Mouse (Mus musculus) inflammation-experienced regulatory T-cells, adult 6 months (primary cell): ENCODE results near the gene Vmn1r81. TPM values are rescaled to one million over a fixed set of nuclear protein-coding genes. Genes with fewer than 3 reads are reported as not detected.

ENCODE experiments used
- ATAC-seq: one replicate; pipeline ENCODE4 v1.8.0; 2017
- polyA plus RNA-seq, 3 experiments: library from polyadenylated mRNA; unstranded; fragments of 100-300 nt; shearing (Covaris generic); gene quantifications; one replicate each; pipeline ENCODE4 v1.2.1; 2017

The Vmn1r81 gene
- under 1 TPM in 2 of 3 experiments, not detected in 1; 0.04 to 0.07 TPM for polyA plus RNA-seq

GRCm38 (mm10) chr7:12268169-12268568 lies at the start of gene Vmn1r81:
Vmn1r81 (minus strand) TSS chr7:12268269.
- ATAC-seq = no peak

DNA sequence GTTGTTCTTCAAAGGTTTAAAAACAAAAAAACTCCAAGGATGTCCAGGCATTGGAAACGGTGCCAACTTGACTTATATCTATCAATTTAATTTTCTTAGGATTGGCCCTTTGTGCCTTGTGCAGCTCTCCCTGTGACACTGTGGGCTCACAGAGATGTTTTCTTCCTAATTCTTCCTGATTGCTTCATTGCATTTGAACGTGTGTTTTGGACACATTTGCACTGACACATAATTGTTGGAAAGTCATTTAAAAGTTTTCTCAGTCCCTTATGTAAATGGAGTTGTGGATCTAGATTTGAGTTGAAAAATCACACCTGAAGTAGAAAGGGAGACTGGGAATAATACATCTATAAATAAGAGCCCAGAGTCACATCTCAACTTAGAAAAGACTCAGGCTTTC lies 32.1 kb upstream of the Vmn1r81 start, which contains the start of gene Vmn1r82:
Gene Vmn1r82 (plus strand): TSS at position 301 of the 400 bp plus-strand sequence.
- no peak for ATAC-seq

DNA sequence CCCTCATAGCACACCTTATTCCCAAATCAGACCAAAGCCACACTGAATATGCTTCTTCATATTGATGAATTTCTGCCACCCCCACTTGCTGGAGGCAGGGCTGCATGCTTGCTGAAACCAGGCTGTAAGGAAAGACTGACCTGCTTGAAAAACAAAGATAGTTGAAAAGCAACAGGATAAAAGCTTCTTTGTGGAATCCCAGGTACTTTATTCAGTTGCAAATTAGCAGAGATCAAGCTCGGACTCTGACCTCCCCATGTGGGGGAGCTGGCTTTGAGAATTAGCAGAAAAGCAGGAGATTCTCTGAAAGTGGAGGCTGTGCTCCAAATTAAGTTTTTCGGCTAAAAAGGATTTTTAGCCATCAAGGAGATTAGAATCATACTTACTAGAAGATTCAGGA lies 63.9 kb downstream of the Vmn1r81 start:
- ATAC-seq = no peak

Other genes starting within 250 kb of the Vmn1r81 start
- under 1 TPM in 1 of 3 experiments, not detected in 2; 0.04 TPM for gene Vmn1r77, start 231.5 kb downstream of the Vmn1r81 start, polyA plus RNA-seq
- not detected for gene Vmn1r78, start 118.0 kb downstream of the Vmn1r81 start, polyA plus RNA-seq
- not detected for gene Vmn1r79, start 97.0 kb downstream of the Vmn1r81 start, polyA plus RNA-seq
- not detected for gene Vmn1r80, start 79.0 kb downstream of the Vmn1r81 start, polyA plus RNA-seq
- not detected for gene Vmn1r82, start 32.2 kb upstream of the Vmn1r81 start, polyA plus RNA-seq
- gene Vmn1r83, start 61.2 kb upstream of the Vmn1r81 start, polyA plus RNA-seq = not detected
- gene Vmn1r84, start 101.0 kb upstream of the Vmn1r81 start, polyA plus RNA-seq = under 1 TPM in 1 of 3 experiments, not detected in 2; 0.31 TPM
- 1 to 10 TPM; 2.0 to 5.9 (median 4.7) TPM for gene Zfp551, start 154.5 kb upstream of the Vmn1r81 start, polyA plus RNA-seq
- 1 to 10 TPM; 5.5 to 7.0 (median 6.0) TPM for gene Zfp606, start 210.0 kb upstream of the Vmn1r81 start, polyA plus RNA-seq
- under 1 TPM in 1 of 3 experiments, not detected in 2; 0.39 TPM for gene 2900092C05Rik, start 244.2 kb upstream of the Vmn1r81 start, polyA plus RNA-seq